Mouse (Mus musculus): Measurements from ENCODE around the gene Plch1. TPM values are rescaled to one million over a fixed set of nuclear protein-coding genes. Genes with fewer than 3 reads are reported as not detected.

Gene Plch1
- polyA plus RNA-seq, 1 experiment = 0.84 TPM

DNA sequence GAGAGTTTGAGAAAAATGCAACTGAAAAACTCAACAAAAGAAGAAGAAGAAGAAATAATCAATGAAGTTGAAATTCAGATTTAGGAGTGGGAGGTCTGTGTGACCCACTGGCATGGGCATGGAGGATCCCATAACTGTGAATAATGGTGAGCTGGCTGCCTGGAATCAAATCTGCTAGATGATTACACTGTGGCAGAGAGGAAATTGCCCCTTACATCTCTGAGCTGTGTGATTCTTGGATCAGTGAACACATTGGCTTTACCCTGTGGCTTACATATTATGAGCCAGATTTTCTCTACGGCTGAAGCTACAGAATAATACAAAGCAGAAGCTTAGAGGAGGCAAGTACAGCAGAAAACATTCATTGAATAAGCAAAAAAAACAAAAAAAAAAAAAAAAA lies 170.9 kb downstream of the Plch1 start:
- H3K27me3 ChIP-seq (replicated peaks; ENCODE audit: control insufficient read depth, insufficient read depth, low read length) = no peaks in the 10 kb centered on the region
- WGBS = 82% methylated on average over 1 of the region's 1 CpGs
- H3K27ac ChIP-seq (ENCODE audit: insufficient read depth, low read depth, low read length) = no peak overlapping the region
- H3K4me1 ChIP-seq (ENCODE audit: control insufficient read depth, insufficient read depth, low read length) = no peaks in the 10 kb centered on the region
- TF ChIP-seq CTCF (conservative IDR thresholded peaks at IDR 0.05; ENCODE audit: insufficient read depth, insufficient read length, low read depth, low read length) (no peak), POLR2A (IDR thresholded peaks at IDR 0.05; ENCODE audit: low read depth, low read length) (no peak)
- no peak overlapping the region for H3K4me3 ChIP-seq (ENCODE audit: insufficient read depth, low read depth, low read length)
- no peak for DNase-seq
- no peaks in the 10 kb centered on the region for H3K36me3 ChIP-seq (ENCODE audit: control insufficient read depth, insufficient read depth, low read length)

GRCm38 (mm10) chr3:63726667-63727342 lies 172.5 kb downstream of the Plch1 start:
- H3K4me3 ChIP-seq (ENCODE audit: insufficient read depth, low read depth, low read length) = no peak overlapping the region
- no peak overlapping the region for H3K27ac ChIP-seq (ENCODE audit: insufficient read depth, low read depth, low read length)
- WGBS = 72% methylated on average over 4 of the region's 4 CpGs
- no peaks in the 10 kb centered on the region for H3K4me1 ChIP-seq (ENCODE audit: control insufficient read depth, insufficient read depth, low read length)
- no peaks in the 10 kb centered on the region for H3K27me3 ChIP-seq (replicated peaks; ENCODE audit: control insufficient read depth, insufficient read depth, low read length)
- H3K36me3 ChIP-seq (ENCODE audit: control insufficient read depth, insufficient read depth, low read length) = no peaks in the 10 kb centered on the region
- no peak for TF ChIP-seq POLR2A (IDR thresholded peaks at IDR 0.05; ENCODE audit: low read depth, low read length)
- TF ChIP-seq CTCF (conservative IDR thresholded peaks at IDR 0.05; ENCODE audit: insufficient read depth, insufficient read length, low read depth, low read length) = no peak
- no peak for DNase-seq

- Histone ChIP-seq H3K27me3 (replicated peaks; ENCODE audit: control insufficient read depth, insufficient read depth, low read length) (no peaks in the 10 kb centered on the region), H3K36me3 (ENCODE audit: control insufficient read depth, insufficient read depth, low read length) (no peaks in the 10 kb centered on the region), H3K27ac (ENCODE audit: insufficient read depth, low read depth, low read length) (no peak overlapping the region), H3K4me3 (ENCODE audit: insufficient read depth, low read depth, low read length) (no peak overlapping the region), H3K4me1 (ENCODE audit: control insufficient read depth, insufficient read depth, low read length) (no peaks in the 10 kb centered on the region)
- WGBS = 69% methylated on average over 2 of the region's 2 CpGs
- DNase-seq = no peak
- TF ChIP-seq POLR2A (IDR thresholded peaks at IDR 0.05; ENCODE audit: low read depth, low read length) (no peak), CTCF (conservative IDR thresholded peaks at IDR 0.05; ENCODE audit: insufficient read depth, insufficient read length, low read depth, low read length) (no peak)
These were observed 205.6 kb downstream of the Plch1 start for GRCm38 (mm10) chr3:63693694-63694093.

DNA sequence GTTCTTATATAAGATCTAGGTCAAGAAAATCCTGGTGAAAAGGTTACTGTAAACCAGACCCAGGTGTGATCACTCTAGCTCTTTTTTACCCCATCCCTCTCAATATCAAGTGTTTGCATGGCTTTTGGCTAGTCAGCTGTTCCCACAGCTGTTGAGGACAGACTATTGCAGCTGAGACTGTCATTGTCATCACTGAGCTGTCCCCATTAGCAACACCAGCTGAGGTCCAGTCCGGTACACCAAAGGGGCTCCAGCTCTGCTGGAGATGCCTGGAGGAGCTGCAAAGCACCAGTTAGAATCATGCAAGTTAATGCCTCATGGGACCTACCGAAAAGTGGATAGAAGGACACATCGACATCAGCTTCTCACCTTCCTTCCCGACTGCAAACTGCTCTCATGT lies 206.5 kb downstream of the Plch1 start:
- DNase-seq = no peak
- 87% methylated on average over 4 of the region's 4 CpGs for WGBS
- H3K36me3 ChIP-seq (ENCODE audit: control insufficient read depth, insufficient read depth, low read length) = no peaks in the 10 kb centered on the region
- no peaks in the 10 kb centered on the region for H3K4me1 ChIP-seq (ENCODE audit: control insufficient read depth, insufficient read depth, low read length)
- H3K27me3 ChIP-seq (replicated peaks; ENCODE audit: control insufficient read depth, insufficient read depth, low read length) = no peaks in the 10 kb centered on the region
- no peak overlapping the region for H3K4me3 ChIP-seq (ENCODE audit: insufficient read depth, low read depth, low read length)
- H3K27ac ChIP-seq (ENCODE audit: insufficient read depth, low read depth, low read length) = no peak overlapping the region
- TF ChIP-seq POLR2A (IDR thresholded peaks at IDR 0.05; ENCODE audit: low read depth, low read length) (no peak), CTCF (conservative IDR thresholded peaks at IDR 0.05; ENCODE audit: insufficient read depth, insufficient read length, low read depth, low read length) (no peak)

- Histone ChIP-seq H3K4me1 (ENCODE audit: control insufficient read depth, insufficient read depth, low read length) (no peaks in the 10 kb centered on the region), H3K4me3 (ENCODE audit: insufficient read depth, low read depth, low read length) (no peak overlapping the region), H3K27ac (ENCODE audit: insufficient read depth, low read depth, low read length) (no peak overlapping the region), H3K36me3 (ENCODE audit: control insufficient read depth, insufficient read depth, low read length) (no peaks in the 10 kb centered on the region), H3K27me3 (replicated peaks; ENCODE audit: control insufficient read depth, insufficient read depth, low read length) (no peaks in the 10 kb centered on the region)
- WGBS = 55% methylated on average over 4 of the region's 4 CpGs
- TF ChIP-seq POLR2A (IDR thresholded peaks at IDR 0.05; ENCODE audit: low read depth, low read length) (no peak), CTCF (conservative IDR thresholded peaks at IDR 0.05; ENCODE audit: insufficient read depth, insufficient read length, low read depth, low read length) (no peak)
- no peak for DNase-seq
These were observed 230.5 kb downstream of the Plch1 start for GRCm38 (mm10) chr3:63668779-63669178.

DNA sequence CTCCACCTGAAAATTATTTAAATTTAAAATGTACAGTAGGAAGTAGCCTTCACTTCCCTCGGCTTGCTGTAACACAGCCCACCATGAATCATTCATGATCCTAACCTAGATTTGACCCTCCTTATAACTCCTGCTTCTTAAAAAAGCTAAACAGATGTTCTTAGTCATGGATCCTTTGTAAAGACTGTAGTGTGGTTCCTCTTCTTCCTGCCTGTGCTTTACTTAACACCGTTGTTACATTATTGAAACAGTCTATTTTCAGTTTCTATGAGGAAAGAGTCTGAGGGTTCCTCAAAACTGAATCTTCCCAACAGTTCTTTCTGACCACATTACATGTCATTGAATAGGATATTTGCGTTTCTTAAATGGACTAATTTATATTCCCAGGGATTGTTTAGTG lies 234.0 kb downstream of the Plch1 start:
- Histone ChIP-seq H3K36me3 (ENCODE audit: control insufficient read depth, insufficient read depth, low read length) (no peaks in the 10 kb centered on the region), H3K4me1 (ENCODE audit: control insufficient read depth, insufficient read depth, low read length) (no peaks in the 10 kb centered on the region), H3K4me3 (ENCODE audit: insufficient read depth, low read depth, low read length) (no peak overlapping the region), H3K27ac (ENCODE audit: insufficient read depth, low read depth, low read length) (no peak overlapping the region), H3K27me3 (replicated peaks; ENCODE audit: control insufficient read depth, insufficient read depth, low read length) (no peaks in the 10 kb centered on the region)
- no peak for DNase-seq
- WGBS = 61% methylated on average over 3 of the region's 3 CpGs
- TF ChIP-seq POLR2A (IDR thresholded peaks at IDR 0.05; ENCODE audit: low read depth, low read length) = no peak
- no peak for TF ChIP-seq CTCF (conservative IDR thresholded peaks at IDR 0.05; ENCODE audit: insufficient read depth, insufficient read length, low read depth, low read length)

- no peak for DNase-seq
- Histone ChIP-seq H3K27me3 (replicated peaks; ENCODE audit: control insufficient read depth, insufficient read depth, low read length) (no peaks in the 10 kb centered on the region), H3K4me3 (ENCODE audit: insufficient read depth, low read depth, low read length) (no peak overlapping the region), H3K27ac (ENCODE audit: insufficient read depth, low read depth, low read length) (no peak overlapping the region), H3K36me3 (ENCODE audit: control insufficient read depth, insufficient read depth, low read length) (no peaks in the 10 kb centered on the region), H3K4me1 (ENCODE audit: control insufficient read depth, insufficient read depth, low read length) (no peaks in the 10 kb centered on the region)
- TF ChIP-seq CTCF (conservative IDR thresholded peaks at IDR 0.05; ENCODE audit: insufficient read depth, insufficient read length, low read depth, low read length) (no peak), POLR2A (IDR thresholded peaks at IDR 0.05; ENCODE audit: low read depth, low read length) (no peak)
- WGBS = 69% methylated on average over 6 of the region's 6 CpGs
These were observed 234.6 kb downstream of the Plch1 start for GRCm38 (mm10) chr3:63664575-63665243.

Other genes with a start within 250 kb of the Plch1 start
- 4.5 and 6.1 TPM in 2 replicates for gene E130311K13Rik, start 30.0 kb upstream of the Plch1 start, polyA plus RNA-seq (2012; rRNA removed)
- gene Slc33a1, start 65.3 kb upstream of the Plch1 start, polyA plus RNA-seq (2012; rRNA removed) = 43.0 and 47.0 TPM in 2 replicates
- 3.5 and 5.1 TPM in 2 replicates for gene Gmps, start 76.6 kb upstream of the Plch1 start, polyA plus RNA-seq (2012; rRNA removed)
- 0.02 and 0.03 TPM in 2 replicates for gene Vmn2r1, start 182.1 kb upstream of the Plch1 start, polyA plus RNA-seq (2012; rRNA removed)
- not detected in 2 replicates for gene Vmn2r2, start 242.5 kb upstream of the Plch1 start, polyA plus RNA-seq (2012; rRNA removed)